Mouse (Mus musculus): ENCODE data around the gene Plekho2.
A peak's percentile ranks its signal among the peaks of the same experiment; 100 is the strongest.

GRCm38 (mm10) chr9:65555001-65555405, 24.8 kb downstream of the Plekho2 start:
- TF ChIP-seq GABPA (IDR thresholded peaks at IDR 0.05; ENCODE audit: low read depth, low read length) (no peak), CTCF (IDR thresholded peaks at IDR 0.05 in 2 of 3, conservative IDR thresholded peaks at IDR 0.05 in 1 of 3; ENCODE audit: control insufficient read depth in 1 of 3, insufficient read depth in 1 of 3, low read depth in 2 of 3, low read length in 3 of 3, poor library complexity in 1 of 3, severe bottlenecking in 1 of 3) (no peak), E2F4 (IDR thresholded peaks at IDR 0.05; ENCODE audit: borderline replicate concordance, low read depth, low read length) (no peak), EP300 (IDR thresholded peaks at IDR 0.05; ENCODE audit: low read depth in 1 of 2, low read length in 2 of 2) (peak; percentile 94 to 99), NELFE (IDR thresholded peaks at IDR 0.05; ENCODE audit: low read depth, low read length) (peak; percentile 28; the same call in 1 of the 2 replicates), POLR2AphosphoS2 (IDR thresholded peaks at IDR 0.05; ENCODE audit: low read length) (0 out of 2 replicates have a peak, but pooled peaks have one; percentile 23), MYB (IDR thresholded peaks at IDR 0.05; ENCODE audit: low read depth, low read length) (peak; percentile 86), TCF12 (IDR thresholded peaks at IDR 0.05; ENCODE audit: low read depth, low read length) (peak; percentile 98)

All from MEL (cell line).